Mouse (Mus musculus) lung, adult 18-20 months (tissue): ENCODE data around the gene Tinagl1.

Experiments
- DNase-seq, 2 experiments: peaks; one replicate each; pipeline ENCODE4 v3.0.0; 2022; ENCODE audit warnings: mixed read lengths in 2 of 2

The Tinagl1 gene

DNA sequence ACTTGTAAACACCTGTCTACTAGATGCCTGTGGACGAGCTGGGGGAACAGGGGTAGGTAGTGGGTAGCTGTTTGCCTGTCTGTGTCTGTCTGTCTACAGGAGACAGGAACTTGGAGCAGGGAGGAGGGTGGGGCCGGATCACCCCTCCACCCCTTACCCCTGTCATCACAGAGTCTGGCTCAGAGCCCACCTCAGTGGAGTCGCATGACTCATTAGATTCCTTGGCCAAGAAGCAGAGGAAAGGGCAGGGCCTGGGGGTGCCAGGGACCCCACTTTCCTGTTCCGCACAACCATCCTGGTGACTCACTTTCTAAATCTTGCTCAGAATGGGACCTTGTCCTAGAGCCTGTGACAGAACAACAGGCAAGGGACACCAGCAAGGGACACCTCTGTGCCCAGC is 2.2 kb upstream of the Tinagl1 start:
- peak; percentile 80 to 88 for DNase-seq

DNA sequence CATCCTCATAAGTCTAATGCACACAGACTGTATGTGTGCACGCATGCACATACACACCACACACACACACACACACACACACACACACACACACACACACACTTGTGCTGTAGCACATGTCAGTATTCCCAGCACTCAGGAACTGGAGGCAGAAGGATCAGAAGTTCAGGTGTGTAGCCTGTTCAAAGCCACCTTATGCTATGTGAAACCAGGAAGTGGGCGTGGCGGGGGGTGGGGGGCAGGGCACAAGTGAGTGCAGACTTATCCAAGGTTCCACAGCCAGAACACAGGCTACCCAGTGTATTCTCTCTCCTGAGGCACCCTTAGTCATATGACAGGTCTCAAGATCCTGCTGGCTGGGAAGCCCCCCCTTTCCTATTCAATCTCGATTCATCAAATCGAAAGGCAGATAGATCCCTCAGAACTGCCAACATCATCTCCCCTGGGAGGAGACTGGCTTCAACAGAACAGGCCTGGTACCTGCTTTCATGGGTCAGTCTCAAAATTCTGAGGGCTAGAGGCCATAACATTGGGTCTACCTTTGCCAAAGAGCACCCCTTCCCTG is 1.3 kb upstream of the Tinagl1 start:
- DNase-seq = no peak

DNA sequence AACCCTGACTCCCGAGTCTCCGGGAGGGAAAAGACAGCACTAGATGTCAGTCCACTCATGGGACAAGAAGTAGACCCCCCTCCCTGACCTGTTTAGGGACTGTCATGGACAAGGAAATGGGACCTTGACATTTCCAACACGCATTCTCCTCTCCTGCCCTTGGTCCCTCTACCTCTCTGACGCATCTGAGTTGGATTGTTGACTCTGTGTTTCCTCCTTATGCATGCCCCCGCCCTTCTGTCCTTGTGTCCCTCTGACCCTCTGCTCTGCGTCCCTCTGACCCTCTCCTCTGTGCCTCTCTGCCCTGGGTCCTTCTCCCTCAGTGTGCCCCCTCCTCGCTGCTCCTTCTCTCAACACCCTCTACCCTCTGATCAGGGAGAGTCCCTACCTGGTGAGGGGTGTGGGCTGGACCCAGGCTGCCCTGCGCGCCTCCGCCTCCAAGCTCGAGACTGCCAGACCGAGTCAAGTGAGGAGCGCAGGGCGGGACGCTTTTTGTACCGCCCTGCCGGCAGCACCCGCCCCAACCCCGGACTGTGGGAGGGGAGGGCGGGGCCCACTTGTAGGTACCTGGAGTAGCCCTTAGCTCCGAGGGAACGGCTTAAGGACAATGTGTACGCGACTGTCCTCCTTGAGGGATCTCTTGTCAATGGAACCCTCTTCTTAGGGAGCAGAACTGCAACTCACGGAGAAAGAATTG is 439 bp downstream of the Tinagl1 start:
- DNase-seq = peak; percentile 90 to 94

DNA sequence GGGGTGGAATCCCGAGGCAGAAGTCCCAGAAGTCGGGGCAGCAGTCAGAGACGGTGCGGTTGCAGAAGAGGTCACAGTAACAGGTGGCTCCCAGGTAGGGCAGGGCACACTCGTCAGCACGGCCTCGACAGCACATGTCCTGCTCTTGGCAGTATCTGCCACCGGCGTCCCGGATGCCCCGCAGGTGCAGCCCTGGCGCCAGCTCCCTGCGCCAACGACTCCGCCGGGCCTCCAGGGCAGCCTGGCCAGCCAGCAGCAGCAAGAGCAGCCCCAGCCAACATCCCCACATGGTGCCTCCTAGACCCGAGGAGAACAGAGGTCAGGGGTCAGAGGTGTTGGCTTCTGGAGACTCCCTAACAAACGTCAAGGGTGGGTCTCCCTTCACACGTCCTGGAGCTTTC is 1.0 kb downstream of the Tinagl1 start:
- DNase-seq = peak; percentile 34 to 40

DNA sequence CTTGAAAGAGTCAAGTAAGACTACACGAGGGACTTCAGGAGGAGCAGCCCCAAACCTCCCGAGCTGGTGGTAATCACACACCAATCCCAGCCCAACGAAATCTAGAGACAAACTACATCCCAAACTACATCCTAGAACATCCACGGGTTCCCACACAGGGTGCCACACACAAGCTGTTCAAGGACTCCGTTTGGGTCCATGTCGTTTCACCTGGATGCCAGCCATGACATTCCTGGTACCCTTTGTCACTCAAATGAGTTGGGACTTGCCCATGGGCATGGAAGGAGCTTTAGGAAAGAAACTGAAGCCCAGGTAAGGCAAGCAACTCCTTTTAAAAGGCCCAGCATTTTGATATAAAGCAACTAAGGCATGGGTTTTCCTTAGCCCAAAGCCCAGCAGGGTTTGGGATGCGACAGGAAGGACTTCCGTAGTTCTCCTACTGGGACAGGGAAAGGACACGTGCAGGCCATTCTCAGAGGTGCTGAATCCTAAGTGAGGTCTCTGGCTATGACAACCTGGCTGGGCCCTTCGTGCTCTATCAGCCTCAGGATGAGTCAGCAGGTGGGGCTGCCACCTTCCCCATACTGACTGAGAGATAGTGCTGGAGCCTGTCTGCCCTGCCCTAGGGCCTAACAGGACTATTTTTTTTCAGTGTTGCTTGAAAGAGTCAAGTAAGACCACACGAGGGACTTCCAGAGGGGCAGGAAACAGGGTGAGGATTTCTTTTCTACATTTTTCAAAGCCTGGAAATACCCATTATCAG is 1.7 kb downstream of the Tinagl1 start:
- DNase-seq = peak in 1 of 2 experiments; percentile 56

DNA sequence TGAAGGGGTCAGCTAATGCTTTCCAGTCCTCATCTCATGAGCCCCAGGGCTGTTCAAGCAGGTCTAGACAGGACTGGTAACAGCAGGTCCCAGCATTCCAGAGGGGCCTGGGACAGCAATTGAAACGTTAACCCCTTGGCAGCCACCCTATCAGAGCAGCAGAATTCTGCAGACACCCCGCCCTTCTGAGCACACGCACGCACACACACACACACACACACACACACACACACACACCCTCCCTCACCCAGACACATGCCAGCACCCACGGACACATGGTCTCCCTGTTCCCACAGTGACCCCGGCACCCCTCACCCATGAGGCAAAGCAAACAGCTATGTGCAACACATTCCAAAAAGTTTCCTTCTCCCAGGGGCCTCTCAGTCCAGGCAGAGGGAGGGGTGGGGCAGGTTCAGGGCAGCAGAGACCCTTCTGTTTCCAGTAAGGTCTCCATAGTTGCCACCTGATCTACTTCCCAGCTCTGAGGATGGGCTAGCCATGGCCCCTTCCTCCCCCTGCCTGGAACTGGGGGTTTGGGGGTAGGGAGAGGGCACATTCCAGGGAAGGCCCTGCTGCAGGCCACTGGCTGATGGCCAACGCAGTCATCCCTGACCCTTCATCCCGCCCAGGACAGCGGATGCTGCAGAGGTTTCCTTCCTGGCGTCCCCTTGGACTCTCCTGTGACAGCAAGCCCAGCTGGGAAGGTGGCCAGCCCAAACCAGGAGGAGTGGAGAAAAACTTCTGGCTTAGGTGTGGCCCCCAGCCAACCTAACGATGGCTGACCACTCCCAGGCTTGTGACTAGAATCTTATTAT is 2.8 kb downstream of the Tinagl1 start:
- peak; percentile 72 to 87 for DNase-seq

DNA sequence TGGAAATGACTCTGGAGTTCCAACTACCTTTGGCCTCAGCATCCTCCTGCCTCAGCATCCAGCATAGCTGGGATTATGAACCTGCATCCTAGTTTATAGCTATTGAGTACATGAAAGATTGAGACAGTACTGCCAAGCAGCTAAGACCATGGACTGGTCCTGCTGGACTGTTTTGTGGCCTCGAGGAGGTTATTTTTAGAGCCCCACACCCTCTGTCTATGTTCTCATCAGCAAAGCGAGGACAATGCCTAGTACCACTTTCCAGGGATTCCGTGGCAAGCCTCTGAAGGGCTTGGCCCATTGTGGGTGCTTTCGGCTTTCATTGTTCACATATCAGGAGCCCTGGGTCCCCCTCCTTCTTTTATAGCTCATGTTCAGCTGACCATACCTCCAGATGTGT is 4.6 kb downstream of the Tinagl1 start:
- DNase-seq = no peak

DNA sequence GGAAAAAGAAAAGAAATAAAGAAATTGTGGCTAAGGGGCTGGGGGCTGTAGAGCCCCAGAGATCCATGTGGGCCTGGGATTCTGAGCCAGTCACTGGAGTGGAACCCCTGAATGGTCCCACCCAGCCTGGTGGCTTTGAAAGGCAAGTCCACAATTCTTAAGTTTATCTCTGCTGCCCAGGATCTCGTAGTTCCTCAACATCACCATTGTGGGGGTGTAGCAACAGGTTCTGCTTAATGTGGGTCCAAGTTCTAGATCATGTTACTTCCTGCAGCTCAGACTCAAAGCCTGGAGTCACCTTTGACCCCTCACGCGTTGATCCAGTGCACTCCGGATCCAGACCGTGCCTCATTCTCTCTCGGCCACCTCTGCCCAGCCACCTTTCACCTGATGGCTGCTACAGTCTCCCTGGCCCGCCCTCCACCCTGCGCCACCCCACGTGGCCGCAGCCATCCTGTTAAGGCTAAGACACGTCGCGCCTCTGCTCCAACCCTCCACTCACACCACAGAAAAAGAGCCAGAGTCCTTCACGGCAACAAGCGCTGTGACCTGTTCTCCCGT is 5.4 kb downstream of the Tinagl1 start:
- DNase-seq = no peak

DNA sequence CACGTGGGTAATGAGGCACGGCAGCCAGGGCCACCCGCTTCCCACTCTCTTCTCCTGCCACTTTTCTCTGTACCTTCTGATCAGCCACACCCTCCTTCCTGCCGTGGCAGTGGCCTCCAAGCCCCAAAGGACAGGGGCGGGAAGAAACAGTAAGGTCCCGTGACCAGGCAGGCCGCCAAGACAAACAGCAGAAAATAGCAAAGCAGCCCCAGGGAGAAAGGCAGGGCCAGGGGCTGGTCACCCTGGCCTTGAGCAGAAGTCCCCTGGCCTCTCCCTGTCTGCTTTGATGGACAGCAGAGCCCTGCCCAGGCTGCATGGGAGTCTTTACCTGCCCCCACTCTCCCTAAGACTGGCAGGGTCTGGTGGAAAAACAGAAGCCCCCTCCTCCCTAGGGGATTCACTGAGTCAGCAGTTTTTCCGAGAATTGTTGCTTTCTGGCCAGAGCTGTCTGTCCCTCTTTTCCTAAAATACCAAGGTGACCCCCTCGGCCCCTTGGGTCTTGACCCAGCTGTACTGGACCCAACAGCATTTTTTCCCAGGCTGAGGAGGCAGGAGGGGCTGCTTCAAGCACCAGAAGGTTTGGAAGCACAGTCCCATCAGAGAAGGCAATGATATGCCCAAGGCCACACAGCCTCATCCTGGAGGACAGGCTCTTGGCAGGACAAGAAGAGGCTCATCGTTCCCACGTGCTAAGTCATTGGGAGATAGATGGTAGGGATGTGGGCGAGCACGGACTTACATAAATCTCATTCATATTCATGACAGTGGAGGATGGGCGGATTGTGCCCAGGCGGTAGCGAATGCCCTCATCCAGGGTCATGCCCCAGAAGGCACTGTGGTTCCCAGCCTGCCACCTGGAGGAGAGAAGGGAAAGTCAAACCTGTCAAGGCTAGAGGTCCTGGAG is 6.4 kb downstream of the Tinagl1 start:
- DNase-seq = peak; percentile 94 to 96

DNA sequence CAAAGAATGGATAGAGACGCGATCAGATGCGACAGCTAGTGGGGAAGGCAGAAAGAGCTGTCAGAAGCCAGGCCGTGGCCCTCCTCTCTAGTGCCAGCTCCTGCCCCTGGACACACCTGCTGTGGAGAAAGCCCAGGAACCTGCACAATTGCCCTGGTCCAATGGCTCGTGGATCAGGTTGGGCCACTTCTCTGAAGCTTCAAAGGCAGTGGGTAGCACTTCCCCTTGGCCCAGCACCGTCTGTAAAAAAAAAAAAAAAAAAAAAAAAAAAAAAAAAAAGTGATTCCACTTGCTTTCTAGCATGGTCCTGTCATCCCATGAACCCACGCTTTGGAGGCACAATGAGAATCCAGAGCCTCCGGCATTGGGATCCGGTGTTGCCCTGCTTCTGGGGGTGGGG is 7.1 kb downstream of the Tinagl1 start:
- peak; percentile 64 to 72 for DNase-seq

DNA sequence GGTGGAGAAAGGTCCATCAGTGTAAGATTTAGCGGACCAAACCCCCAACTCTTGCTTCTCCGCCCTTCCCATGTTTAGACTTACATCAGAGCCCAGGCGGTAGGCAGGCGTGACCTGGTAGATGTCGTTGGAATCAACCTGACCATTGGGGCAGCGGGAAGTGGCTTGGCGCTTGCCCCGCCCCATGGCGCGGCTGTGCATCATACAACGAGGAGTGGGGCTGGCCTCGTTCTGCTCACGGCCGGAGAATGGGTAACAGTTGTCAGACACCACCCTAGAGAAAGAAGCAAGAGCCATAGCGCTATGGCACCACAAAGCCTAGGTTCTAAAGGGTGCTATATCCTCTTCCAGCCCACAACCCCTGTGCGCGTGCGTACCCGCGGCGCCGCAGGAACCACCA is 7.6 kb downstream of the Tinagl1 start:
- peak in 1 of 2 experiments; percentile 36 for DNase-seq

DNA sequence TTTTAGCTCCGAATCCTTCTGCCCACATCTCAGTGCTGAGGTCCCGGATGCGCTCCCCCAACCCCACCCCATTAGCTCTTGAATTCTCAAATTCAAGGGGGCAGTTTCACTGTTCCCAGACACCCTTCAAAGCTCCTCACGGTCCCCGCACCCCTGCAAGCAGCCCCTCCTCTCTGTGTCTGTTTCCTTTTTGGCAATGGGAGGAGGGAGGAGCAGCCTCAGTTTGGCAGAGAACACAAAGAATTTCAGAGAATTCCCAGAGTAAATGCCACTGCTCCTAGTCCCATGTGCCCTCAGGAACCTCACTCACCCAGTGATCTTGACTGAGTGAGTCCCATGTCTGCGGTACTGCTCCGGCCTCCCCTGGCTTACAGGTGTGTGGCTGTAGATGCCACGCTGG is 8.3 kb downstream of the Tinagl1 start:
- peak in 1 of 2 experiments; percentile 31 for DNase-seq

DNA sequence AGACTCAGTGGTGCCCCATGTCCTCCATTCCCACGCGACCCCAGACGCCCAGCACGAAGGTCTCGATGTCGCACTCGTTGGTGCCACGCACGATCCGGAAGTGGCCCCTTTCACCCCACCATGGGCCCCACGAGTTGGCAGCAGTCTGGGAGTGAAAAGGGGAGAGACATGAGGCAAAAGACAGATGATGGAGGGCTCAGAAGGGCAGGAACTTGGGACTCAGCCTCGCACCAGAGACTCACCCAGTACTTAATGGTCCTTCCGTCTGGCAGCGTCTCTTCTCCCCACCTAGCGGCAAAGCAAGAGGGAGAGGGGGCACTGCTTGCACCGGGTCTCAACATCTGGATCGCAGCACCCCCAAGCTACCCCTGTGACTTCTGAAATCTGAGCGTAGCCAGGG is 8.9 kb downstream of the Tinagl1 start:
- no peak for DNase-seq

DNA sequence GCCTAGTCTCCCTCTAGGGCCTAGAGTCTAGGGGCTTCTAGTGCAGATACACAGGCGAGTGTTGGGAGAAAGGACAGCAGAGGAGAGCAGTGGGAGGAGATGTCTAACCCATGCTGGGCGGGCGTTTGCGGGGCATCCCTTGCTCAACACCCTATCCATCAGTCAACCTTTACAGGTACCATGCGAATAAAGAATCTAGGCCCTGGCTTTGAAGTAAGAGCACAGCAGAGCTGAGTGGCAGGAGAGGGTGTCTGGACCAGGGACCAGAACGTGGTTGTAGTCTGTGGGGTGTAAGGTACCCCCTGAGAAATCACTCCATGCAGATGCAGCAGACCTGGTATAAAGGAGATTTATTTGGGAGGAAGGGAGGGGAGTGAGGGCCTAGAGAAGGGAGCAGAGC is 10.8 kb downstream of the Tinagl1 start:
- no peak for DNase-seq

DNA sequence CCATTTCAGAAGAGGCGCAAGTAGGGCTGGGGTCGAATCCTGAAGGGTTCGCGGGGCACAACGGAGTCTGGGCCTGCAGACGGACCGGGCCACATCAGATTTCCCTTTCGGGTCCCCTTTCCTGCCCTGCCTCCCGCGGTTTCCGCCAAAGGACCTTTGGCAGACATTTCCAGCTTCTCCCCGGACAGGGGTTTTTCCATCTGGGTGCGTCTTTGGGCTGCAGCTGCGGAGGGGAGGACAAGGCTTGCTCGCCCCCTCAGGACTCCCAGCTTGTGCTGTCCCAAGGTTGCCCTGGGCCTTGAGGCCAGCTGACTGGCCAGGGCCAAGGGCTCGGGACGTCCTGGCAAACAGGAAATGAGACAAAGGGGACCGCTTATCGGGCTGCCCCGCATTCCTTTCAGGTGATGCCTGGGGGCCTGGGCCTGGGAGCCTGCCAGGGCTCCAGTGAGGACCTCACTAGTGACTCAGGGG is 11.5 kb downstream of the Tinagl1 start:
- DNase-seq = peak; percentile 73 to 83

DNA sequence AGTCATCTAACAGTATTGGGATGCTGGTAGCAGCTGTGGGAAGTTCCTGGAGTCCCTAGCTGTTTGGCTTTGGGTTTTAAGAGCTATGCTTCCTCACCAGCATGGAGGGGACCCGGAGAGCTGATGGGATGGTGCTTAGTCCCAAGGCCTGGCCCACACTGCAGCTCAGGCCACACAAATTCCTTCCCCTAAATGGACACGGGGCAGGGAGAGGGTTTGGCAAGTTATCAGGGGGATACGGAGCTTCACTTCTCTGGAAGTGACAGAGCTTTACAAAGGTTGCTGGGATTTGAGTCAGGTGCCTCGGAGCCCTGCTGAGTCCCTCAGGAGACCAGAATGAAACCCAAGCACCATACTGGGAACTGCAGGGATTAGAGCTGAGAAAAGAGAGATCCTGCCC is 13.6 kb downstream of the Tinagl1 start:
- no peak for DNase-seq

DNA sequence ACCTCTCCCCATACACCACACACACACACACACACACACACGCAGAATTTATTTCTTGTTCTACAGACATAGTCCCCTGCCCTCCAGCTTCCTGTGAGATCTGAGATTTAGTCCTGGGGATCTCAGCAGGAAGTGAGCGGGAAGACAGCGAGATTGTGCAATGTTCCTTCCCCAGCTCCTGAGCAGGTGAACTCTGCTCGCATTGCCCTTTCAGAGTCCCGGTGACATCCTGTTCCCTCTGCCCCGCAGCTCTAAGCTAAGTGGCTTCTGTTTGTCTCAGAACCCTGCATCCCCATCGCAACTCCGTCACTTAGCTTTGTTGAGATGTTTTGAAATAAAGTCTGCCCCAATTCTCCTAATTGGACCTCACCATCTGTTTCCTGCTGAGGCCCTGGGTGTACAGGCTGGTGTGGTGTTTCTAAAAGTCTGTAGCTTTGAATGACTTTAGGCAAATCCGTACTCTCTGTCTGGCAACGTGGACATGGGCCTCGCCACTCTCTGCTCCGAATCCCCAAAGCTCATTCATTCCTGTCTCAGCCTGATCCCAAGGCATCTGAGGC is 18.0 kb downstream of the Tinagl1 start:
- no peak for DNase-seq

DNA sequence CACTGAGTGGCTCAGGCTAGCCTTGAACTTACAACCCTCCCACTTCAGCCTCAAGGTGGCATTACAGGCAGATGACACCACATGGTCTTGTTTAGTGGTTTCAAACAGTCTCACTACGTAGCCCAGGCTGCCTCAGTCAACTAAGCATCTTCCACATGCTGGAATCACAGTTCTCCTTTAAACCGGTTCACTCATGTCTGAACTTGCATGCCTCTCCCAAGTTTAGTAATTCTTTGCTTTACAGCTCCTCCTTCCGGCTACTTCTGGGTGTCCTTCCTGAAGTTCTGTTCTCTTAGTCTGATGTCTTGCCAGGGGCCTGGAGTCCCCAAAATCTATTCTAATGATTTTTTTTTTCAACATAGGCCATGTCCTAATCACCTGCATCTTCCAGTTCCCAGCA is 20.7 kb downstream of the Tinagl1 start:
- DNase-seq = no peak

DNA sequence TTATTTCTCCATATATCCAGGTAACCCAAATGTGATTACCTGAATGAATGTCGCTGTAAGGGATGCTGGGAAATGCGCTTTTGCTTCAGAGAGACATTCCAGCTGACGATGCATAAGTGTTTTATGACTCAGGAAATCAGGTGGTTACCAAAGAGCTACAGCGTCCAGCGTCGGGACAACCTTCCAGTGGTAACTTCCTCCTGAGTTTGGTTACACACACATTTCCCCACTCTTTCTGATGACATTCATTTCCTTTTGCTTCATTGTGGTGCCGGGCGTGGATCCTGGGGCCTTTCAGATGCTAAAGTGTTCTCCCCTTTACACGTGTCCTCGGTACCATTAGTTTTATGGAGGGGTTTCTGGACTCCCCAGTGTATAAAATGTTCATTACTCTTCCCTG is 26.5 kb downstream of the Tinagl1 start:
- DNase-seq = no peak

DNA sequence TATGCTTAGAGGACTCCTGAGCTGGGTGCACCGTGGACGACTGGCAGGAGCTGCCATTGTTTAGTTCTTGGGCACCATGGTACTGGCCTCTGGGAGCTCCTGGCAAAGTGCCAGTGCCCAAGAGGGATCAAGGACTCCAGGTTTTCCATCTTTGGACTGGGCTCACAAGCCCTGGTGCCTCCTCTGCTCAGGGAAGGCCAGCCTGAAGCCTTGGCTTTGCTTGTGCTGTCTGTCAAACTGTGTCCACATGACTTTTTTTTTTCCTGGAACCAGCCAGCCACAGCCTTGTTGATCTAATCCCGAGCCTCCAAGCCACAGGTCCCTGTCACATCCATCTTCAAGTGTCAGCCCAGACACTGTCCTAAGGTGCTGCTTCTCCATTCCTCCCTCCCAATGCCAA is 33.1 kb downstream of the Tinagl1 start:
- DNase-seq = no peak

DNA sequence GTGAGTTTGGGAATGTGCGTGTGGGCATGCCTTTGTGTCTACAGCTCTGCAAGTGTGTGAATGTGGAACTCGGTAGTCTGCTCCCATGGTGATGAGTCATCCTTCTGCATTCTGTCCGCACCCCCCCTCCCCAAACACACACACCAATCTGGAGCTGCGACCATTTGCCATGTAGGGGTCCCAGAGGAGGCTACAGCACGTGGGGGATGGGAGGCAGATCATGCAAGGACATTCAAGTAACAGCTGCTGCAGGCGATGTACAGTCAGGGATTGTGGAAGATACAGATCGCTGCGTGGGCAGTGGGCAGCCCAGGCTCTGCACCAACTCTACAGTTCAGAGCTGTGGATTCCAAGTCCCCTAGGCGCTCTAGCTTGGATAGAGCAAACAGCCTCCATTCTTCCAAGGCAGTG is 33.9 kb downstream of the Tinagl1 start:
- DNase-seq = no peak

DNA sequence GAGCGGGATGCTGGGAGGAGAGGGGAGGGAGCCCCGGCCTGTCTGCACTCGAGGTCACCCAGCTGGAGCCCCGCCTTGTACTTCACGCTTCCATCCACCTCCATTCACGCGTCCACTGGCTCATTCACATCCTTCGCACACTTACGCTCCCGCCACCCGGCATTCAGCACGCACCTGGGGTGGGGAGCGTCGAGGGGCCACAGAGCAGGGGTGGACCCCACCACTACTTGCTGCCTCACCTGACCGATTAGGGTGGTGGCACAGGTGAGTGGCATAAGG is 35.8 kb downstream of the Tinagl1 start, which contains the start of gene Hcrtr1:
Gene Hcrtr1, minus strand, starts transcription at position 146 of the 279 bp plus-strand sequence.
- DNase-seq = no peak
